Mouse (Mus musculus) heart, embryonic 16.5 days (tissue): ENCODE data around the gene Reps2. TPM values are rescaled to one million over a fixed set of nuclear protein-coding genes. Genes with fewer than 3 reads are reported as not detected.

ENCODE experiments used
- ATAC-seq: fragments of 200-750 bp; cut with Nextera tagmentation; replicated peaks from 2 replicates; pipeline ENCODE4 v1.8.0; 2017; ENCODE audit warnings: moderate number of reproducible peaks; ENCODE audit not compliant: insufficient read depth, low FRiP score; ENCODE audit errors: extremely low read depth
- H3K27ac ChIP-seq: fragments of 300-500 bp; sonication (generic); 2 replicates; pipeline ENCODE4 v1.5.1; 2014; ENCODE audit warnings: mild to moderate bottlenecking, low read length, control low read depth, moderate library complexity
- H3K27me3 ChIP-seq: fragments of 300-500 bp; sonication (generic); 2 replicates; pipeline ENCODE4 v1.6.1; 2014; ENCODE audit warnings: low read length, mixed read lengths; ENCODE audit not compliant: control insufficient read depth, insufficient read depth
- H3K36me3 ChIP-seq: fragments of 300-500 bp; sonication (generic); 2 replicates; pipeline ENCODE4 v1.6.1; 2014; ENCODE audit not compliant: control insufficient read depth, insufficient read depth
- H3K4me1 ChIP-seq: fragments of 300-500 bp; sonication (generic); 2 replicates; pipeline ENCODE4 v1.6.1; 2014; ENCODE audit warnings: low read length, mixed read lengths; ENCODE audit not compliant: control insufficient read depth, insufficient read depth
- H3K4me2 ChIP-seq: fragments of 300-500 bp; sonication (generic); 2 replicates; pipeline ENCODE4 v1.6.1; 2014; ENCODE audit warnings: low read depth, mild to moderate bottlenecking, control low read depth, low read length
- H3K4me3 ChIP-seq: fragments of 300-500 bp; sonication (generic); 2 replicates; pipeline ENCODE4 v1.5.1; 2014; ENCODE audit warnings: mild to moderate bottlenecking, control low read depth, low read length
- H3K9ac ChIP-seq: fragments of 300-500 bp; sonication (generic); 2 replicates; pipeline ENCODE4 v1.6.1; 2014; ENCODE audit warnings: low read length, control low read depth
- H3K9me3 ChIP-seq: fragments of 300-500 bp; sonication (generic); replicated peaks from 2 replicates; pipeline ENCODE4 v1.6.1; 2016; ENCODE audit warnings: low read length; ENCODE audit not compliant: control insufficient read depth
- WGBS: fragments of 180-500 bp; shearing (Covaris S2); extraction: QIAGEN DNeasy Blood & Tissue Kit; methylation state at CpG from one replicate; pipeline ENCODE4 v1.1.7; 2014; 5-methylcytosine and 5-hydroxymethylcytosine counted together
- polyA plus RNA-seq: library from polyadenylated mRNA; unstranded; fragments of >200 nt; fragmentation: Nextera tagmentation; extraction: Ambion mirVana; gene quantifications from 2 replicates; pipeline ENCODE4 v1.2.1, GENCODE M21; 2015

Reps2 gene
- polyA plus RNA-seq, 1 experiment from 2014 or later, result 0.18 TPM

GRCm38 (mm10) chrX:162606113-162606512 lies 37.3 kb downstream of the Reps2 start:
- 86% methylated on average over 2 of the region's 2 CpGs for WGBS
- H3K4me1 ChIP-seq, result no peaks in the 10 kb centered on the region
- H3K4me3 ChIP-seq, result no peak overlapping the region
- H3K36me3 ChIP-seq, result no peaks in the 10 kb centered on the region
- H3K9ac ChIP-seq, result no peak overlapping the region
- H3K4me2 ChIP-seq, result no peak overlapping the region
- no peak overlapping the region for H3K27ac ChIP-seq
- no peak for ATAC-seq
- no peaks in the 10 kb centered on the region for H3K27me3 ChIP-seq
- H3K9me3 ChIP-seq, result no peaks in the 10 kb centered on the region

- Histone ChIP-seq H3K4me3 (no peak overlapping the region), H3K4me1 (no peaks in the 10 kb centered on the region), H3K9ac (no peak overlapping the region), H3K9me3 (no peaks in the 10 kb centered on the region), H3K4me2 (no peak overlapping the region), H3K36me3 (no peaks in the 10 kb centered on the region), H3K27me3 (no peaks in the 10 kb centered on the region), H3K27ac (no peak overlapping the region)
- ATAC-seq, result no peak
- whole genome bisulfite sequencing, result 78% methylated on average over 3 of the region's 3 CpGs
Measured at GRCm38 (mm10) chrX:162599666-162600065, 43.8 kb downstream of the Reps2 start.

- no peak for ATAC-seq
- Histone ChIP-seq H3K4me1 (no peaks in the 10 kb centered on the region), H3K9me3 (no peaks in the 10 kb centered on the region), H3K4me3 (no peak overlapping the region), H3K36me3 (no peaks in the 10 kb centered on the region), H3K27ac (no peak overlapping the region), H3K9ac (no peak overlapping the region), H3K4me2 (no peak overlapping the region), H3K27me3 (no peaks in the 10 kb centered on the region)
- 53% methylated on average over 6 of the region's 8 CpGs for WGBS
Measured at GRCm38 (mm10) chrX:162591005-162591801, 52.2 kb downstream of the Reps2 start.

GRCm38 (mm10) chrX:162590145-162590790 lies 53.2 kb downstream of the Reps2 start:
- H3K27ac ChIP-seq, result no peak overlapping the region
- no peaks in the 10 kb centered on the region for H3K4me1 ChIP-seq
- H3K36me3 ChIP-seq, result no peaks in the 10 kb centered on the region
- ATAC-seq, result no peak
- no peak overlapping the region for H3K4me3 ChIP-seq
- no peak overlapping the region for H3K4me2 ChIP-seq
- no peaks in the 10 kb centered on the region for H3K27me3 ChIP-seq
- H3K9ac ChIP-seq, result no peak overlapping the region
- 61% methylated on average over 6 of the region's 6 CpGs for WGBS
- no peaks in the 10 kb centered on the region for H3K9me3 ChIP-seq

- ATAC-seq, result no peak
- H3K4me2 ChIP-seq, result no peak overlapping the region
- WGBS, result 80% methylated on average over 3 of the region's 3 CpGs
- no peaks in the 10 kb centered on the region for H3K9me3 ChIP-seq
- H3K36me3 ChIP-seq, result no peaks in the 10 kb centered on the region
- H3K4me3 ChIP-seq, result no peak overlapping the region
- no peak overlapping the region for H3K27ac ChIP-seq
- H3K27me3 ChIP-seq, result no peaks in the 10 kb centered on the region
- H3K4me1 ChIP-seq, result no peaks in the 10 kb centered on the region
- H3K9ac ChIP-seq, result no peak overlapping the region
Measured at GRCm38 (mm10) chrX:162589173-162589805, 54.2 kb downstream of the Reps2 start.

- no peak for ATAC-seq
- Histone ChIP-seq H3K4me3 (no peak overlapping the region), H3K27me3 (no peaks in the 10 kb centered on the region), H3K4me1 (no peaks in the 10 kb centered on the region), H3K9ac (no peak overlapping the region), H3K27ac (no peak overlapping the region), H3K4me2 (no peak overlapping the region), H3K36me3 (no peaks in the 10 kb centered on the region), H3K9me3 (no peaks in the 10 kb centered on the region)
- 57% methylated on average over 3 of the region's 3 CpGs for WGBS
Measured at GRCm38 (mm10) chrX:162584349-162584748, 59.1 kb downstream of the Reps2 start.

- no peak for ATAC-seq
- no peak overlapping the region for H3K27ac ChIP-seq
Measured at GRCm38 (mm10) chrX:162580521-162580920, 62.9 kb downstream of the Reps2 start.

GRCm38 (mm10) chrX:162568439-162568838 lies 75.0 kb downstream of the Reps2 start:
- ATAC-seq, result no peak
- H3K4me1 ChIP-seq, result no peaks in the 10 kb centered on the region
- no peaks in the 10 kb centered on the region for H3K9me3 ChIP-seq
- 78% methylated on average over 2 of the region's 2 CpGs for WGBS
- H3K4me2 ChIP-seq, result no peak overlapping the region
- H3K36me3 ChIP-seq, result no peaks in the 10 kb centered on the region
- H3K9ac ChIP-seq, result no peak overlapping the region
- no peaks in the 10 kb centered on the region for H3K27me3 ChIP-seq
- H3K4me3 ChIP-seq, result no peak overlapping the region
- no peak overlapping the region for H3K27ac ChIP-seq

More at GRCm38 (mm10) chrX:162580521-162580920, 62.9 kb downstream of the Reps2 start:
- no peak overlapping the region for H3K9ac ChIP-seq
- H3K9me3 ChIP-seq, result no peaks in the 10 kb centered on the region
- no peaks in the 10 kb centered on the region for H3K36me3 ChIP-seq
- no peaks in the 10 kb centered on the region for H3K4me1 ChIP-seq
- H3K27me3 ChIP-seq, result no peaks in the 10 kb centered on the region
- H3K4me3 ChIP-seq, result no peak overlapping the region
- no peak overlapping the region for H3K4me2 ChIP-seq
- WGBS, result 71% methylated on average over 3 of the region's 3 CpGs

GRCm38 (mm10) chrX:162565501-162565900 lies 77.9 kb downstream of the Reps2 start:
- Histone ChIP-seq H3K4me2 (no peak overlapping the region), H3K4me1 (no peaks in the 10 kb centered on the region), H3K27me3 (no peaks in the 10 kb centered on the region), H3K27ac (no peak overlapping the region), H3K4me3 (no peak overlapping the region), H3K9ac (no peak overlapping the region), H3K9me3 (no peaks in the 10 kb centered on the region), H3K36me3 (no peaks in the 10 kb centered on the region)
- WGBS, result 86% methylated on average over 4 of the region's 4 CpGs
- no peak for ATAC-seq
